Mouse (Mus musculus): ENCODE measurements at regions not wholly inside any gene's neighbourhood (a gene's known extent, or its start where the extent isn't known, plus 50 kb on each side); places are given as distances from the start of the nearest gene placed in this dataset. TPM values are rescaled to one million over a fixed set of nuclear protein-coding genes. Genes with fewer than 3 reads are reported as not detected.

GRCm38 (mm10) chr13:84068365-84068764 lies 153.7 kb upstream of the Tmem161b start:
- Histone ChIP-seq H3K4me2 (ENCODE audit: low read length) (no peak overlapping the region), H3K27me3 (ENCODE audit: insufficient read depth, low read length) (no peaks in the 10 kb centered on the region), H3K4me1 (replicated peaks; ENCODE audit: insufficient read depth, low read length) (no peaks in the 10 kb centered on the region), H3K27ac (no peak overlapping the region), H3K4me3 (replicated peaks; ENCODE audit: low read depth, low read length) (no peak overlapping the region), H3K36me3 (ENCODE audit: insufficient read depth, low read length) (no peaks in the 10 kb centered on the region), H3K9me3 (replicated peaks; ENCODE audit: low read length) (no peaks in the 10 kb centered on the region), H3K9ac (ENCODE audit: low read depth, low read length) (no peak overlapping the region)
- DNase-seq (ENCODE audit: low spot score) (no peak), ATAC-seq (replicated peaks; ENCODE audit: low FRiP score, low read depth) (no peak)
- 75% methylated on average over 1 of the region's 1 CpGs for WGBS
- no peak for TF ChIP-seq CTCF (IDR thresholded peaks at IDR 0.05; ENCODE audit: low read depth)

MicroRNAs in the stretch of these regions (microRNA counts, 519-probe panel; counts per million panel counts)
- microRNA mmu-miR-9: 5,318 counts per million, percentile 86 among the panel's probes with 10 or more counts

Small RNAs in the stretch of these regions (microRNA-seq; reads per million reads assigned to microRNA genes)
- not detected for gene Mir9-2

All from kidney, postnatal 0 days (tissue).